ENCODE assay signal across 8 mouse cellular contexts in the genomic region with DNA sequence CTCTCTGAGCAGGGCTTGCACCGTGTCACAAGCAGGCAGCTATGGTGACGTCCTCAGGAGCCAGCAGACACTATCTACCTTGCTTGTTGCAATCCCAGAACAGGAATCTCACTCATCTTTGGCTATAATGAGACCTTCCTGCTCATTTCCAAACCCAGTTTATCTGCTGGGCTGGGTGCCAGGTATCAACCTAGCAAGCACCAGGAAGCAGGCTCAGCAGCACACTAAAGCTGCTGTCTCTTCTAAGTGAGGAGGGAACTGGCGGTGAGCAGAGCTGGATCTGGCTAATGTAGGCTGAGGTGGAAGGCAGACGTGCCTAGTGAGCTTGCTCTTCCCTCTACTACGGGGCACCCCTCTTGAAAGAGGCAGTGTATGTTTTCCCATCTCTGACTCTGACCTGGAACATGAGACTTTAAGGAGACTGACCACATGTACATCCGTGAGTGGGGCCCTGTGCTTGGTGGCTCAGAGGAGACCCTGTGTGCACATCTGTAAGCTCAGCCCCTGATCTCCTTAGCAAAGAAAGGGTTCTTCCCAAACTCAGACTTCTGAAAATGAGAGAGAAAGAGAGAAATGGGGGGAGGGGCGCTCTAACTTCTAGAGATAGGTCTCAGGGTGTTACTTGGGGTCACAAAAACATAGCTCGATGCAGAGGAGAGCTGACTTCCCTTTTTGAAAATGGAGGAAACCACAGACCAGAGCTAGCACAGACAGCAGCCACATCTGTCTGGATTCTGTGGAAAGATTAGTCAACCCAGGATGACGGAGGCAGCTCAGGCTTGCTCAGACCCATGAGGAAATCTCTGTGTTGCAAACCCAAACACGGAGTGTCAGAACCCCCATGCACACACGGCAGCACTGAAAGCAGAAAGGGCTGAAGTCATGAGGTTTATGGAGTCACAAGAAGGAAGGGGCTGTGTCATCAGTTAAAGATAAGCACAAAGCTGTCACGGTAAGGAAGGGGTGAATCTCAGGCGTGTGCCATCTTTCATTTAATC.
DNase-seq lines count a peak whose midpoint lies in the region; ATAC-seq lines count a peak whose summit lies in the region.

No protein-coding gene starts in this region.

- peak; percentile 94 to 96 for ATAC-seq in hematopoietic stem cell, adult 5-6 weeks (replicated peaks in 1 of 2; ENCODE audit: insufficient read depth in 1 of 2, low FRiP score in 2 of 2, low TSS enrichment in 1 of 2, low read depth in 1 of 2, poor library complexity in 2 of 2, severe bottlenecking in 2 of 2)
- no peak for ATAC-seq in erythroid progenitor cell, adult 5-6 weeks (replicated peaks; ENCODE audit: low FRiP score, poor library complexity, severe bottlenecking)

- DNase-seq in layer of hippocampus, adult 9-11 months = peak; percentile 88
- no peak for DNase-seq in layer of hippocampus, postnatal 36 days
- peak; percentile 10 to 20 for DNase-seq in adrenal gland, postnatal 36 days
- peak; percentile 95 for DNase-seq in naive thymus-derived CD4-positive, alpha-beta T cell, adult 2 months (ENCODE audit: low read depth)
- DNase-seq in ovary, postnatal 10 days (ENCODE audit: low spot score) = no peak
- DNase-seq in urinary bladder, postnatal 4 days (ENCODE audit: low spot score in 2 of 2) = no peak

Comparison
In these comparisons a context has a peak if more than half of its experiments do, and no peak if none do; other contexts are left out.
1. DNase-seq: peak in layer of hippocampus, adult 9-11 months (single experiment), adrenal gland, postnatal 36 days (2 of 2) and naive thymus-derived CD4-positive, alpha-beta T cell, adult 2 months (single experiment); none in layer of hippocampus, postnatal 36 days (0 of 2), ovary, postnatal 10 days (single experiment) and urinary bladder, postnatal 4 days (0 of 2).